Mouse (Mus musculus) kidney, adult 2 months (tissue): ENCODE results near the gene Rab6b.

Experiments used
- CTCF ChIP-seq: fragments of 200-500 bp; conservative IDR thresholded peaks from 2 replicates; pipeline ENCODE4 v1.5.1; 2011; ENCODE audit warnings: low read depth, mild to moderate bottlenecking, control low read depth, low read length, moderate library complexity, mixed read lengths; ENCODE audit not compliant: insufficient read depth, insufficient read length
- POLR2A ChIP-seq: fragments of 200-500 bp; IDR thresholded peaks from one replicate; pipeline ENCODE4 v1.6.1; 2011; ENCODE audit warnings: low read depth, low read length, control low read depth

DNA sequence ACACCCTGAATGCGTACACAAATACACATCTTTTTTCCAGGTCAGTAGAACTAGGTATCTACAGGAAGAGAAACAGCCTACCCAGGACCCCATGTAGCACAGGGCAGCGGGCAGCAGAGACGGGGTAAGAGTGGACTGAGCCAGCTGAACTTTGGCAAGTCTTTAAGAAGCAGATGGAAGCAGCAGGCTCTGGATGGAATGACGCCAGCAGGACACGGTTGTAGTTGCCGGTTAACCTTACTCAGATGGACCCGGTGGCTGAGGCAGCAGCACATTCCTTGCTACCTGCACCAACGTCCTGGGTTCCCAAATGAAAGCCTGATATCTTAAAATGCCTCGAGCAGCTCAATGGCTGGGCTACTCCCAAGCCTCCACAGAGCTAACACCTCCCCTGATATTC, 75.2 kb downstream of the Rab6b start:
- TF ChIP-seq POLR2A (no peak), CTCF (no peak)
